Mouse (Mus musculus) hindbrain, embryonic 15.5 days (tissue): ENCODE results near the gene Babam1. TPM values are rescaled to one million over a fixed set of nuclear protein-coding genes. Genes with fewer than 3 reads are reported as not detected.

Source experiments
- ATAC-seq: fragments of 200-750 bp; cut with Nextera tagmentation; 2 replicates; pipeline ENCODE4 v1.8.0; 2017; ENCODE audit warnings: low read depth, moderate number of reproducible peaks, moderate TSS enrichment; ENCODE audit not compliant: low FRiP score
- H3K27ac ChIP-seq: fragments of 300-500 bp; sonication (generic); replicated peaks from 2 replicates; pipeline ENCODE4 v1.5.1; 2015; ENCODE audit warnings: mild to moderate bottlenecking, inconsistent platforms
- H3K27me3 ChIP-seq: fragments of 300-500 bp; sonication (generic); 2 replicates; pipeline ENCODE4 v1.6.1; 2015; ENCODE audit warnings: control low read depth, inconsistent platforms
- H3K36me3 ChIP-seq: fragments of 300-500 bp; sonication (generic); 2 replicates; pipeline ENCODE4 v1.6.1; 2015; ENCODE audit warnings: control low read depth, inconsistent platforms
- H3K4me1 ChIP-seq: fragments of 300-500 bp; sonication (generic); replicated peaks from 2 replicates; pipeline ENCODE4 v1.6.1; 2015; ENCODE audit warnings: control low read depth, inconsistent platforms
- H3K4me2 ChIP-seq: fragments of 300-500 bp; sonication (generic); 2 replicates; pipeline ENCODE4 v1.6.1; 2015; ENCODE audit warnings: moderate library complexity, mild to moderate bottlenecking, inconsistent platforms
- H3K4me3 ChIP-seq: fragments of 300-500 bp; sonication (generic); 2 replicates; pipeline ENCODE4 v1.5.1; 2015; ENCODE audit warnings: mild to moderate bottlenecking, inconsistent platforms
- H3K9ac ChIP-seq: fragments of 300-500 bp; sonication (generic); 2 replicates; pipeline ENCODE4 v1.6.1; 2015; ENCODE audit warnings: inconsistent platforms
- H3K9me3 ChIP-seq: fragments of 300-500 bp; sonication (generic); 2 replicates; pipeline ENCODE4 v1.6.1; 2016; ENCODE audit warnings: control low read depth, inconsistent platforms
- WGBS: fragments of 180-500 bp; shearing (Covaris S2); methylation state at CpG from one replicate; pipeline ENCODE4 v1.1.7; 2015; 5-methylcytosine and 5-hydroxymethylcytosine counted together
- polyA plus RNA-seq: library from polyadenylated mRNA; unstranded; fragments of >200 nt; fragmentation: Nextera tagmentation; extraction: Ambion mirVana; gene quantifications from 2 replicates; pipeline ENCODE4 v1.2.1, GENCODE M21; 2015

Gene Babam1
- polyA plus RNA-seq, 1 experiment from 2014 or later = 99.4 TPM

DNA sequence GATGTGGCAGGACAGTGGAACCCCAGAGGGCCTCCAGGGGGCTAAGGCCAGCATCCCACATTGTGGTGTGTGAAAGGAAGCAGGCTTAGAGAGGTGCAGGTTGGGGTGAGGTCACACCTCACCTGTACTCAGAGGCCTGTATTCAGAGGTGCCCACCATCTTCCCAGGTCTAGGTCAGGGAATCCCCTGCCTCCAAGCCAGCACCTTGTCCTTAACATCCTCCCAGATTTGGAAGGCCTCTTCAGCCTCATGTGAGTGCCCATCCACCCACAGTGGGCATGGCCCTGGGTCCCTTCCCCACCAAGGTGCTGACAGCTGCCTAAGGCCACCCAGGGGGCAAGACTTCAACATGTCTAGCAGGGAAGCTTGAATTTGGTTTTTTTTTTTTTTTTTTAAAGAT is 4.8 kb downstream of the Babam1 start:
- peaks cover 23% of the 10 kb centered on the region for H3K4me1 ChIP-seq
- ATAC-seq = no peak
- peaks cover 9% of the 10 kb centered on the region; the same call in 1 of the 2 replicates for H3K36me3 ChIP-seq
- H3K4me3 ChIP-seq = no peak overlapping the region
- no peaks in the 10 kb centered on the region for H3K27me3 ChIP-seq
- no peak overlapping the region for H3K9ac ChIP-seq
- H3K27ac ChIP-seq = no peak overlapping the region
- no peak overlapping the region for H3K4me2 ChIP-seq
- no peaks in the 10 kb centered on the region for H3K9me3 ChIP-seq

DNA sequence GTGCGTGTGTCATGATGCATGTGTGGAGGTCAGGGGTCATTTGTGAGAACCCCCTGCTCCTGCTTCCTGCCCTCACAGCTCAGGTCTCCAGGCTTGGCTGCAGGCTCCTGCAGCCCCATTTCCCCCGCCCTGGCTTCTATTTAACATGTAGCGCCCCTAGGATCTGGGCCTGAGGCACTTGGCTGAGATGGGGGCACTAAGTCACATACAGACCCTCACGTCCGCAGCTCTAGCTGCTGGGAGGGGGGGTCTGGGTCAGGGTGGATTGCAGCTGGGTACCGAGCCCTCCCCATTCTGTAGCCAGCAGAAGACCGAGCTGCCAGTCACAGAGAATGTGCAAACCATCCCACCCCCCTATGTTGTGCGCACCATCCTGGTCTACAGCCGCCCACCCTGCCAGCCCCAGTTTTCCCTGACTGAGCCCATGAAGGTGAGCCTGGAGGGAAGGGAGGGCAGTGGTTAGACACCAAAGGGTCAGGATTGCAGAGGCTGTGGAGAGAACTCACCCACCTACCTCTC is 5.8 kb downstream of the Babam1 start:
- ATAC-seq = no peak
- Histone ChIP-seq H3K4me3 (no peak overlapping the region), H3K9me3 (no peaks in the 10 kb centered on the region), H3K4me1 (peaks cover 24% of the 10 kb centered on the region), H3K27me3 (no peaks in the 10 kb centered on the region), H3K36me3 (peaks cover 9% of the 10 kb centered on the region; the same call in 1 of the 2 replicates), H3K27ac (no peak overlapping the region), H3K9ac (no peak overlapping the region), H3K4me2 (no peak overlapping the region)
- 85% methylated on average over 9 of the region's 9 CpGs for WGBS

DNA sequence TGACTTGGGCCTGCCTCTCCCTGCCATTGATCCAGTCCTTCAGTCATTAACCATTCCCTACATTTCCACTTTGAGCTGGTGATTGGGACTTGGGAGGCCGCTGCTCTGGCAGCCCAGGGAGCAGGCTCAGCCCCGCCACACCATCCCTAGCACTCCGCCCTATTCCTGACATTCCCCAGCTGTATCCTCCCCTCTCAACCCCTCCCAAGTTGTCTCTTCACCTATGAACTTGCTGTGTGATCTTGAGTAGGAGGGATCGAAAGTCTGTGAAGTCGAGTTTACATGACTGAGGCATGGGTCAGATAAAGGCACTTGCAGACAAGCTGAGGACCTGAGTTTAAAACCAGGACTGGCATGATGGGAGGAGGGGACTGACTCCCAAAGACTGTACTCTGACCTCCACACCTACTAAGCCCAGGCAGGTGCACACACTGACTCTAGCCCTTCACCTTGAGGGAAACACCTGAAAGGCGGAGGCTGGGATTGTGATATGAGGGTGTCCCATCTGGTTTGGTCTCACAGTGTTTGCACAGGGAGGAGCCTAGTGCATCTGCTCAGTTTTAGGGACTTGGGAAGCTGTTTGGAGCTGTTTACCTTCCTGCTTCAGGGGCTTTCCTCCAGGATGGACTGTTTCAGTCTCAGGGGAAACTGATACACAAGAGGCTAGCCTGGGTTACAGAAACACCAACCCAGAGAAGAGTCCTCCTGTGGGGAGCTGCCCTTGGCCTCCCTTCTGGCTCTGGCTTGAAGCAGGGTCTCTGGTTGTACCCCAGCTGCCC is 6.6 kb downstream of the Babam1 start:
- Histone ChIP-seq H3K27me3 (no peaks in the 10 kb centered on the region), H3K4me2 (no peak overlapping the region), H3K4me3 (no peak overlapping the region), H3K36me3 (peaks cover 9% of the 10 kb centered on the region; the same call in 1 of the 2 replicates), H3K9ac (no peak overlapping the region), H3K9me3 (no peaks in the 10 kb centered on the region), H3K4me1 (peaks cover 20% of the 10 kb centered on the region), H3K27ac (no peak overlapping the region)
- WGBS = 85% methylated on average over 6 of the region's 6 CpGs
- no peak for ATAC-seq

DNA sequence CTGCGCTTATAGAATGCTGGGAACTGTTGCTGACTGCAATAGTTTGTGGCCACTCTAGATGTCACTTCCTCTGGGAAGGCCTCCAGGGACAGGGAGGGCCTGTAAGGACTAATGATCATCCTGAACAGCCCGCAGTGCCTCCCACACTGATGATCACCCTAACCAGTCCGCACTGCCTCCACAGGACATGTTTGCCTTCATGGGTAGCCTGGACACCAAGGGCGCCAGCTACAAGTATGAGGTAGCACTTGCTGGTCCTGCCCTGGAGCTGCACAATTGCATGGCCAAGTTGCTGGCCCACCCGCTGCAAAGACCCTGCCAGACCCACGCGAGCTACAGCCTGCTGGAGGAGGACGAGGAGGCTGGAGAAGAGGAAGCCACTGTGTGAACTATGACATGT is 7.3 kb downstream of the Babam1 start:
- Histone ChIP-seq H3K9me3 (no peaks in the 10 kb centered on the region), H3K27me3 (no peaks in the 10 kb centered on the region), H3K4me1 (peaks cover 20% of the 10 kb centered on the region), H3K27ac (no peak overlapping the region), H3K9ac (no peak overlapping the region), H3K4me2 (no peak overlapping the region), H3K4me3 (no peak overlapping the region), H3K36me3 (peaks cover 9% of the 10 kb centered on the region; the same call in 1 of the 2 replicates)
- no peak for ATAC-seq
- WGBS = 88% methylated on average over 8 of the region's 8 CpGs

DNA sequence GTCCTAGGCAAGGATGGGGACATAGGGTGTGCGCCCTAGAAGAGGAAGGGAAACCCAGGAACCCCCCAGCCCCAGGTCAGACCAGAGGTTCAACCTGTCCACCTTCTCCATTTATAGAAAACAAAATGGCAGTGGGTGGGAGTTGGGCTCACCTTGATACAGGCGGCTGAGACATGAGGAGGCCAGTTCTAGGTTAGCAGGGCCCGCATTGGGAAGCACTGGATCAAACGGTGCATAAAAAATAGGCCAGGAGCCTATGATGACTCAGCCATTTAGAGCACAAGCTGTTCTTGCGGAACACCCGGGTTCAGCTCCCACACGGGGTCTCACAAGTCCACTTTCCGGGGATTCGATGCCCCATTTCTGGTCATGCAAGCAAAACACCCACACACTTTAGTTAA is 8.3 kb downstream of the Babam1 start:
- Histone ChIP-seq H3K9me3 (no peaks in the 10 kb centered on the region), H3K4me2 (0 out of 2 replicates have a peak overlapping the region, but pooled peaks have one; percentile 98), H3K27me3 (no peaks in the 10 kb centered on the region), H3K36me3 (0 out of 2 replicates have a peak, but pooled peaks cover 4% of the 10 kb centered on the region), H3K4me3 (no peak overlapping the region), H3K9ac (no peak overlapping the region), H3K4me1 (peaks cover 20% of the 10 kb centered on the region), H3K27ac (no peak overlapping the region)
- ATAC-seq = no peak
- 83% methylated on average over 9 of the region's 9 CpGs for WGBS

DNA sequence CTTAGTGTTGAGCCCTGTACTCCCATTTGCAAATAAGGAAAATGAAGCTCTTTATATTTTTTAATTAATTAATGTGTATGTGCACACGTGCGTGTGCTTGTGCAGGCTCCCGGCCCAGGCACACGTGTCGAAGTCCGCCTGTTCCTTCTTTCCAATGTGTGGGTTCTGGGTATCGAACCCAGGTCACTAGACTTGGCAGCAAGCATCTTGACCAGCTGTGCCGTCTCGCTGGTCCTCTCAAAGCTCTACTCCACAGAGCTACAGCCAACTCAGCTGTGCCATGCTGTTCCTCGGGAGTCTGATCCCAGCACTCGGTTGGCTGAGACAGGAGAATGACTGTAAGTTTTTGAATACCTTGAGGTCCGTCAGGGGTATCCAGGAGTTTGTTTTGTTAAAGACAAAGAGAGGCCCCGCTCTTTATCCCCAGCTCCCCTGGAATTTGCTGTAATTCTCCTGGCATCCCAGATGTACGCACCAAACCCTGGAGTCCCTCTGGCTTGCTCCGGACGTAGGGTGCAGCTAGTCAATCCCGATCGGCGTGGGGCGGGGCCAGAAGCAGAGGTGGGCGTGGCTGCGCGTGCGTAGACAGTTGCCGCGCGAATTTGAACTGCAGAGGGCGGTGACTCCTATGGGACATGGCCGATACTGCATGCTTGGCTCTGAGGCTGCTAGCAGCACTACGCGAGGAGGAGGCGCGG is 8.9 kb downstream of the Babam1 start, which contains the start of gene Ankle1:
Gene Ankle1, plus strand, starts transcription at position 610 of the 698 bp plus-strand sequence.
- peak; percentile 90 for ATAC-seq
- Histone ChIP-seq H3K9ac (peak within 1 kb of the TSS; percentile 39), H3K4me3 (peak within 1 kb of the TSS; percentile 49)

DNA sequence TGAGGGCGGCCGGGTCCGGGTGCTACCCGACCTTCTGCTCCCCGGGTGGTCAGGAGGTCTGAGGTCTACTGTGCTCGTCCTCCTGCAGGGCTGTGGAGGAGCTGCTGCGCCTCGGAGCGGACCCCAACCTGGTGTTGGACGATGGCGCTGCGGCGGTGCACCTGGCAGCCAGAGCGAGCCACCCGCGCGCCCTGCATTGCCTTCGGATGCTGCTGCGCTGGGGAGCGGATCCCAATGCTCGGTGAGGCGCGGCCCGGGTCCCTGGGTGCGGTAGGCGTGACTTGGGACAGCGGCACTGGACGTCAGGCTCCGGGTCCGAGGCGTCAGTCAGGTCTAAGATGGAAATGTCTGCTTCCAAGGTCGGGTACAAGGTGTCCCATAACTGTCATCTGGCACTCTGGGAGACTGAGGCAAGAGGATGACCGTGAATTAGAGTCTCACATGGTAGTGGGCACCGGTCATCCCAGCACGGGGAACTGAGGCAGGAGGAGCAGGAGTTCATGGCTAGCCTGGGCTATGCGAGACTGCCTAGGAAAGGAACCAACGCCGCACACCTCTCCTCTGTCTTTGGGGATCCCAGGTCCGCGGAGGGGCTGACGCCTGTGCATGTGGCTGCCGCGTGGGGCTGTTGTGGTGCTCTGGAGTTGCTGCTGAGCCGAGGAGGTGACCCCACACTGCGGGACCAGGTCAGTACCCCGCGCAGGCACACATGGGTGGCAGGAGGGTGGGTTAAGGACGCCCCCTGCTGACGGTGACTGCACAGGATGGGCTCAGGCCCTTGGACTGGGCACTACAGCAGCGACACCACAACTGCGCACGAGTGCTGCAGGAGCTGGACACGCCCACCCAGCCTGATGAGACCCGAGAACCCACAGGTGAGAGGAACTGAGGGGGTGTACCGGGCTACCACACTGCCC is 9.7 kb downstream of the Babam1 start:
- Histone ChIP-seq H3K4me2 (peak overlapping the region; percentile 98), H3K27me3 (no peaks in the 10 kb centered on the region), H3K9me3 (no peaks in the 10 kb centered on the region), H3K4me3 (peak overlapping the region; percentile 49), H3K9ac (peak overlapping the region; percentile 39), H3K27ac (no peak overlapping the region), H3K4me1 (peaks cover 20% of the 10 kb centered on the region), H3K36me3 (0 out of 2 replicates have a peak, but pooled peaks cover 4% of the 10 kb centered on the region)
- WGBS = under 1% methylated on average over 55 of the region's 55 CpGs
- ATAC-seq = peak; percentile 50

More for the DNA sequence above, 8.9 kb downstream of the Babam1 start, which contains the start of gene Ankle1:
- Histone ChIP-seq H3K4me2 (peak within 1 kb of the TSS; percentile 98), H3K27ac (no peak within 1 kb of the TSS), H3K27me3 (no peaks in the 10 kb centered on the region), H3K4me1 (peaks cover 20% of the 10 kb centered on the region), H3K9me3 (no peaks in the 10 kb centered on the region), H3K36me3 (0 out of 2 replicates have a peak, but pooled peaks cover 4% of the 10 kb centered on the region)
- WGBS = 16% methylated on average over 33 of the region's 33 CpGs

DNA sequence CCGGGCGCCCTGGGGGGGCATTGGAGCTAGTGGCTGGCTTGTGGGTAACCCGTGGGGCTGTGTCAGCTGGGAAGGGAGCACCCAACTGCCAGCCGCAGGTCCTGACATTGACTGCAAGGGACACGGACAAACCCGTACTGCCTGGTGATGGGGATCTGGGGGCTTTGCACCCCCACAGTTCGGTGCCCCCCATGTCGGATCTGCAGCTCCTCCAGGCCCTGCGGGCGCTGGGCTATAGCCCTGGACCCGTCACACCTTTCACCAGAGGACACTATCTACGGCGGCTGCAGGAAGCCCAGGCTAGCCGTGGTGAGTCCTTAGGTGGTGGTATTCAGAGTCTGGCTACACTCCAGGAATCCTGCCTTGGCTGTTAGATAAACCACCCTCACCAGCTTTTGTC is 10.8 kb downstream of the Babam1 start:
- 95% methylated on average over 14 of the region's 14 CpGs for WGBS

DNA sequence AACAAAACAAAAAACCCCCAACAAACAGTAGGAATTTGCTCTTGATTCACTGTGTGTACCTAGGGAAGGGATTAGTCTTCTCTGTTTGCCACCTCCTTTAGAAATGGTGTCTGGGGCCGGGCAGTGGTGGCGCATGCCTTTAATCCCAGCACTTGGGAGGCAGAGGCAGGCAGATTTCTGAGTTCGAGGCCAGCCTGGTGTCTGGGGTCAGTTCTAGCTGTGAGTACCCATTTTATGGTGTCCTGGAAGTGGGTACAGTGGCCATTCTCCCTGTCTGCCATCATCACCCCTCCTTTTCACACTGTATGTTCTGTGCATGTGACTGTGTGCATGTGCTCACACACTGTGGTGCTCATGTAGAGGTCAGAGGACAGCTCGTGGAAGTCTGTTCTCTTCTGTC is 11.6 kb downstream of the Babam1 start:
- H3K4me2 ChIP-seq = no peak overlapping the region
- no peaks in the 10 kb centered on the region for H3K9me3 ChIP-seq
- H3K27me3 ChIP-seq = no peaks in the 10 kb centered on the region
- H3K4me3 ChIP-seq = no peak overlapping the region
- WGBS = 97% methylated on average over 4 of the region's 4 CpGs
- no peak for ATAC-seq
- 0 out of 2 replicates have a peak, but pooled peaks cover 2% of the 10 kb centered on the region for H3K36me3 ChIP-seq
- no peak overlapping the region for H3K27ac ChIP-seq
- H3K4me1 ChIP-seq = peaks cover 20% of the 10 kb centered on the region
- no peak overlapping the region for H3K9ac ChIP-seq

More for the DNA sequence above, 10.8 kb downstream of the Babam1 start:
- Histone ChIP-seq H3K9ac (no peak overlapping the region), H3K36me3 (0 out of 2 replicates have a peak, but pooled peaks cover 4% of the 10 kb centered on the region), H3K27ac (no peak overlapping the region), H3K4me2 (no peak overlapping the region), H3K4me1 (peaks cover 20% of the 10 kb centered on the region), H3K27me3 (no peaks in the 10 kb centered on the region), H3K9me3 (no peaks in the 10 kb centered on the region), H3K4me3 (no peak overlapping the region)
- ATAC-seq = no peak

DNA sequence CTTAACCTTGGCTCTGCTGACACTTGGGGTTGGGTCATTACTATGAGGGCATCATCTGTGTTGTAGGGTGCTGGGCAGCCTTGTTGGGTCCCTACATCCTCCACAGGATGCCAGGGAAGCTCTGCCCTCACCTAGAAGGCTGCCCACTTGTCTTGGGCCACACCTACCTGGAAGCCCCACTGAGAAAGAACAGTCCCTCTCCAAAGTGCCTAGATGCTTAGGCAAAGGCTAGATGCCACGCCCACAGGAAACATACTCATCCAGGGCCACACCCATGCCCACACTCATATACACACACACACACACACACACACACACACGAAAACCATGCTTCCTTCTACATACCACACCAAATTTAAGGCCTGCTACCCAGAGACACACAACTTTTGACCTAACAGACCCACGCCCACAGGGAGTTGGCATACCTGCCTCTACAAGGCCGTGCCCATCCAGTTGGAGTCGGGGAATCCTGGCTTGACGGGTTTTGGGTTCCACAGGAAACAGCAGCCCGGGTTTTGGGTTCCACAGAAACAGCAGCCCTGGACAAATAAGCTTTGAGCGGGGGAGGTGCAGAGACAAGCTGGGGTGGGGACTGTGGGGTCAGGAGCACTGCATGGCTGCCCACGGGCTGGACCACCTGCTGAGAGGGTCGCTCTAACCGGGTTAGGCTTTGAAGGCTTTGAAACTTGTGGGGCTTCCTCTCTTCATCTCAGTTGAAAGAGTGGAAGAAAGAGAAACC is 15.0 kb downstream of the Babam1 start:
- no peak overlapping the region for H3K4me2 ChIP-seq
- H3K4me3 ChIP-seq = no peak overlapping the region
- no peak for ATAC-seq
- no peaks in the 10 kb centered on the region for H3K9me3 ChIP-seq
- no peak overlapping the region for H3K9ac ChIP-seq
- WGBS = 51% methylated on average over 11 of the region's 11 CpGs
- 0 out of 2 replicates have a peak, but pooled peaks cover 2% of the 10 kb centered on the region for H3K27me3 ChIP-seq
- peaks cover 4% of the 10 kb centered on the region for H3K4me1 ChIP-seq
- no peak overlapping the region for H3K27ac ChIP-seq
- H3K36me3 ChIP-seq = no peaks in the 10 kb centered on the region

DNA sequence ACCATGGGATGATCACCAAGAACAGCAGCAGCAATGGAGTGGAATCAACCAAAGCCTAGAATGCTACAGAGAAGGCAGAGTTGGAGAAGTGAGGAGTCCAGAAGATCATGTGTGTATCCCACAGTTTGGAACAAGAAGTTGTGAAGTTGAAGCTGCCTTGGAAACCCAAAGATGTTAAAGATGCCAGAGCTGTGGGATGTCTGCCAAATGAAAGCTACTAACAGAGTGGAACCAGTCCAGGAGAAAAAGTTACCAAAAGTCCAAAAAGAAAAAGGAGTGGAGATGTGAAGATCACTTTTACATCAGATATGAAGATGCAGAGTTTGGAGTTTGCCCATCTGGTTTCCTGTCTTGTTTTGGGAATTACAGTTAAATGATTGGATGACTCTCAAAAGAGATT is 25.5 kb downstream of the Babam1 start:
- ATAC-seq = no peak
- no peaks in the 10 kb centered on the region for H3K27me3 ChIP-seq
- H3K9ac ChIP-seq = no peak overlapping the region
- no peak overlapping the region for H3K4me2 ChIP-seq
- no peak overlapping the region for H3K27ac ChIP-seq
- H3K4me1 ChIP-seq = no peaks in the 10 kb centered on the region
- H3K36me3 ChIP-seq = no peaks in the 10 kb centered on the region
- no peak overlapping the region for H3K4me3 ChIP-seq
- H3K9me3 ChIP-seq = no peaks in the 10 kb centered on the region
